Mouse (Mus musculus) hindbrain, embryonic 12.5 days (tissue): Measurements from ENCODE around the gene Prl6a1. TPM values are rescaled to one million over a fixed set of nuclear protein-coding genes. Genes with fewer than 3 reads are reported as not detected.

Experiments
- ATAC-seq: fragments of 200-750 bp; cut with Nextera tagmentation; 2 replicates; pipeline ENCODE4 v1.8.0; 2017; ENCODE audit warnings: moderate TSS enrichment; ENCODE audit not compliant: low FRiP score
- H3K27ac ChIP-seq: fragments of 300-500 bp; sonication (generic); 2 replicates; pipeline ENCODE4 v1.5.1; 2016; ENCODE audit warnings: mild to moderate bottlenecking
- H3K27me3 ChIP-seq: fragments of 300-500 bp; sonication (generic); 2 replicates; pipeline ENCODE4 v1.6.1; 2016; ENCODE audit warnings: mild to moderate bottlenecking
- H3K36me3 ChIP-seq: fragments of 300-500 bp; sonication (generic); 2 replicates; pipeline ENCODE4 v1.6.1; 2016; ENCODE audit warnings: mild to moderate bottlenecking
- H3K4me1 ChIP-seq: fragments of 300-500 bp; sonication (generic); 2 replicates; pipeline ENCODE4 v1.6.1; 2016
- H3K4me2 ChIP-seq: fragments of 300-500 bp; sonication (generic); replicated peaks from 2 replicates; pipeline ENCODE4 v1.6.1; 2016; ENCODE audit warnings: mild to moderate bottlenecking
- H3K4me3 ChIP-seq: fragments of 300-500 bp; sonication (generic); 2 replicates; pipeline ENCODE4 v1.5.1; 2016; ENCODE audit warnings: mild to moderate bottlenecking
- H3K9ac ChIP-seq: fragments of 300-500 bp; sonication (generic); 2 replicates; pipeline ENCODE4 v1.6.1; 2016; ENCODE audit warnings: mild to moderate bottlenecking, moderate library complexity
- H3K9me3 ChIP-seq: fragments of 300-500 bp; sonication (generic); replicated peaks from 2 replicates; pipeline ENCODE4 v1.6.1; 2016; ENCODE audit warnings: mild to moderate bottlenecking
- WGBS: fragments of 180-500 bp; shearing (Covaris S2); methylation state at CpG from one replicate; pipeline ENCODE4 v1.1.7; 2016; 5-methylcytosine and 5-hydroxymethylcytosine counted together
- polyA plus RNA-seq: library from polyadenylated mRNA; unstranded; fragments of >200 nt; fragmentation: Nextera tagmentation; extraction: Ambion mirVana; gene quantifications from 2 replicates; pipeline ENCODE4 v1.2.1, GENCODE M21; 2016

The Prl6a1 gene
- not detected in 2 replicates for polyA plus RNA-seq

GRCm38 (mm10) chr13:27312334-27313225 is at the start of gene Prl6a1:
TSS of gene Prl6a1 (plus strand) at chr13:27312627.
- Histone ChIP-seq H3K9ac (no peak within 1 kb of the TSS), H3K4me3 (no peak within 1 kb of the TSS), H3K27me3 (no peaks in the 10 kb centered on the region), H3K9me3 (no peaks in the 10 kb centered on the region), H3K4me2 (no peak within 1 kb of the TSS), H3K4me1 (no peaks in the 10 kb centered on the region), H3K36me3 (no peaks in the 10 kb centered on the region), H3K27ac (no peak within 1 kb of the TSS)
- 76% methylated on average over 7 of the region's 7 CpGs for WGBS
- no peak for ATAC-seq

GRCm38 (mm10) chr13:27334989-27335388 is 22.6 kb downstream of the Prl6a1 start:
- 0 out of 2 replicates have a peak, but pooled peaks have one; percentile 54 for ATAC-seq
- H3K36me3 ChIP-seq, result no peaks in the 10 kb centered on the region
- no peak overlapping the region for H3K4me3 ChIP-seq
- no peaks in the 10 kb centered on the region for H3K27me3 ChIP-seq
- no peak overlapping the region for H3K27ac ChIP-seq
- no peak overlapping the region for H3K9ac ChIP-seq
- WGBS, result 47% methylated on average over 1 of the region's 1 CpGs
- H3K9me3 ChIP-seq, result no peaks in the 10 kb centered on the region
- H3K4me1 ChIP-seq, result no peaks in the 10 kb centered on the region
- no peak overlapping the region for H3K4me2 ChIP-seq

GRCm38 (mm10) chr13:27342733-27343275 is 30.4 kb downstream of the Prl6a1 start:
- no peak for ATAC-seq
- Histone ChIP-seq H3K4me1 (no peaks in the 10 kb centered on the region), H3K27ac (no peak overlapping the region), H3K36me3 (no peaks in the 10 kb centered on the region), H3K4me2 (no peak overlapping the region), H3K27me3 (no peaks in the 10 kb centered on the region), H3K9ac (no peak overlapping the region), H3K4me3 (no peak overlapping the region), H3K9me3 (no peaks in the 10 kb centered on the region)
- WGBS, result 71% methylated on average over 3 of the region's 3 CpGs

GRCm38 (mm10) chr13:27345373-27345772 is 32.9 kb downstream of the Prl6a1 start, which contains the start of gene Prl8a2:
TSS of gene Prl8a2 (plus strand) at chr13:27345673.
- Histone ChIP-seq H3K9ac (no peak within 1 kb of the TSS), H3K4me2 (no peak within 1 kb of the TSS), H3K9me3 (no peaks in the 10 kb centered on the region), H3K4me1 (no peaks in the 10 kb centered on the region), H3K27ac (no peak within 1 kb of the TSS), H3K4me3 (no peak within 1 kb of the TSS), H3K36me3 (no peaks in the 10 kb centered on the region), H3K27me3 (no peaks in the 10 kb centered on the region)
- no peak for ATAC-seq
- whole genome bisulfite sequencing, result 86% methylated on average over 2 of the region's 2 CpGs

Other genes starting within 250 kb of the Prl6a1 start
- gene Prl3d1, start 218.4 kb upstream of the Prl6a1 start, polyA plus RNA-seq, result not detected in 2 replicates
- gene Prl3d2, start 190.9 kb upstream of the Prl6a1 start, polyA plus RNA-seq, result not detected in 2 replicates
- gene Prl3d3, start 155.8 kb upstream of the Prl6a1 start, polyA plus RNA-seq, result not detected in 2 replicates
- gene Prl3c1, start 116.0 kb upstream of the Prl6a1 start, polyA plus RNA-seq, result not detected in 2 replicates
- gene Prl3b1, start 70.8 kb upstream of the Prl6a1 start, polyA plus RNA-seq, result not detected in 2 replicates
- not detected in 2 replicates for gene Prl3a1, start 53.2 kb upstream of the Prl6a1 start, polyA plus RNA-seq
- gene Prl8a2, start 33.0 kb downstream of the Prl6a1 start, polyA plus RNA-seq, result not detected in 2 replicates
- gene Prl2b1, start 78.2 kb downstream of the Prl6a1 start, polyA plus RNA-seq, result not detected in 2 replicates
- gene Prl8a6, start 126.1 kb downstream of the Prl6a1 start, polyA plus RNA-seq, result not detected in 2 replicates
- gene Prl8a8, start 200.6 kb downstream of the Prl6a1 start, polyA plus RNA-seq, result not detected in 2 replicates